Mouse (Mus musculus) kidney, adult 10 weeks (tissue): ENCODE results near the gene Lhx6. TPM values are rescaled to one million over a fixed set of nuclear protein-coding genes. Genes with fewer than 3 reads are reported as not detected.

ENCODE experiments used
- polyA plus RNA-seq: library from polyadenylated mRNA; stranded (reverse); fragments of 350-450 nt; fragmentation: Illumina TruSeq; extraction: RNeasy Lipid Tissue Mini Kit (QIAGEN cat#74804); gene quantifications from one replicate; pipeline ENCODE4 v1.2.3, GENCODE M21; 2014; ENCODE audit warnings: low read depth, low replicate concordance

The Lhx6 gene
- polyA plus RNA-seq, result not detected

DNA sequence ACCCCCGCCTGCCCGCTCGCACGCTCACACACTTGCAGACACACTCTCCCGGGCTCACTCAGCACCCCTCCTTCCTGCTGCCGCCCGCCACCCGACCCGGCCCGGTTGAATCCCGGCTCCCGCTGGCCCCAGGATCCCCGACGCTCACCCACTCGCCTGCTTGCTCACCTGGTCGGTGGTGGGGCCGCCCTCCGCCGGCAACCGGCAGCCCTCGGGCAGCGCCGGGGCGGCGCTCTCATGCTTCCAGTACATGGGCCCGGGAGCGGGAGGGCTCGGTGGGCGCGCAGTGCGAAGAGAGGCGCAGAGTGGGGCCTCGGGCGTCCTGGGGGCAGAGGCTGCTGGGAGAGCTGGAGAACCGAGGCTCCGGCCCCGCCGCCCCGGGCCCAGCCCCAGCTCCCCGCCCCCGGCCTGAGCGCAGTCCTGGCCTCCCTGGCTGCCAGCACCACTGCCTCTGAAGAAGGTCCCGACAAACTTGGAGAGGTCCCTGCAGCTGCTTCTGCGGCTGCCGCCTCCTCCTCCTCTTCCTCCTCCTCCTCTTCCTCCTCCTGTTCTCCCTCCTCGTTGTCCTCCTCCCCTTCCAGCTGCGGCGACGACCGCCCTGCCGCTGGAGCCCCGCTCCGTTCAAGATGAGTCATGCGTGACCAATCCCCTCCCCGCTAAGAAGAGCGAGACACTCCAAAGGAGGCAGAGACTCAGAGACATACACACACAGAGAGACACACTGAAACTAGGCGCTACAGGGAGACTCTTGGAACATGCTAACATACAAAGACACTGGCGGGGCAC is at the start of gene Lhx6:
Gene Lhx6 (minus strand): TSS at position 453 of the 786 bp plus-strand sequence.

DNA sequence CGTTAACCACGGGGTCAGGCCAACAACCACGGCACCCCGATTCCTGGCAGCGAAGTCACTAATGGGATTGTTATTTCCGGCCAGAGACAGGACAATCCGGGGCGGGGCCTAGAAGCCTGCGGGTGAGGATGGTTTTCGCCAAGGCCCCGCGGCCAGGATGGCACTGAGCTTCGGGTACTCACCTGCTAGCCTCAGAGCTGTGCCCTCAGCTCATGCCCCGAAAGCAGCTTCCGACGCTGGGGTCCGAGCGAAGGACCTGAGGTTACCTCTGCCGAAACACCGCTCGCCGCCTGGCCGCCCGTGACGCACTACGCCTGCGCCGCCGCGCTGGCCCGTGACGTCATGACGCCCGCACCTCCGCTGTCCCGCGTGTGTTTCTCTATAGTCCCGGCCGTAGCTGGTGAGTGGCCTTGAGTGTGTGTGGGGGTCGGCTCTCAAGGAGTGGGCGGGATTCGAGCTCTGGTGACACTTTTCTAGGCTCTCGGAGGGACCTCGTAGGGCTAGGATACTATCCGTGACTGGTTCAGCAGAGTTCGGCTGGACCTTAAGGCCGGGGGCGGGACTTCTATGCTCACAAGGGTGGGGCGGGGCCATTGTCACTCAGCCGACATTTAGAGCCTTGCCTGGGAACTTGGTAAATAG is 31.2 kb upstream of the Lhx6 start, which contains the start of the genes Mrrf and Rbm18:
Gene Mrrf (plus strand): TSS at position 90 of the 642 bp plus-strand sequence.
Gene Rbm18 (minus strand): TSS at position 474 of the 642 bp plus-strand sequence.

DNA sequence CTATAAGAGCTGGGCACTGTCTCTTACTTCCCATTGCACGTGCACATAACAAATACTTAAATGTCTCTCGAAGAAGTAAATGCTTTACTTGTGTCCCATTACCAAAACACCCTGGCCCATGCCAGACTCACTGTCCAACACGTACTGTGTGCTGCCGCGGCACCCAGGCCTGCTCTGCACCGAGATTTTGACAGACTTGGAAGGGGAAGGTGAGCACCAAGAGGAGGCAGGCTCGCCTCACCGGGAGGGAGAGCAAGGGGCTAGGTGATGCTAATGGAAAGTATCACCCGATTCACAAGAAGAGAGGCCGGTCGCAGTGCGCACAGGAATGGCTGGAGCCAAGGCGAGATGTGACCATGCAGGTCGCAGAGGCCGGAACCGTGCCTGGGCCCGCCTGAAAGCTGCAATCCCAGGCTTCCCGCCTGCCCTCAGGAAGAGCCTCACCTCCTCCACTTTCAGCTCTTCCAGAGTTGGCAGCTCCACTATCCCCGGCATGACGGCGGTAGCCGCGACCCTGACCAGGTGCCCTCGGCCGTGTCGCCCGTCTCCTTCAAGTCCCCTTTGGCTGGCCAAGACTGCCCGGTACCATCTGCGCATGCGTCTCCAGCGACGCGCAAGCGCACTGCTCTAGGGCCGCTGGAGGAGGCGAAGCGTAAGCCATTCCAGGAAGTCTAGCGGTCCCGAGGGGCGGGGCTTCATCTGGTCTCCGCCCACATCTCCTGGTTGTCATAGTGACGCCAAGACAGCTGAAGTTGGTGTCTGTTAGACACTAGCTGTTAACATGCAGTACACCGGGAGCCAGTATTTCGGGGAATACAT is 56.3 kb downstream of the Lhx6 start, which contains the start of the genes Ndufa8 and Morn5:
Gene Ndufa8 (minus strand): TSS at position 659 of the 819 bp plus-strand sequence.
Gene Morn5 (plus strand): TSS at position 711 of the 819 bp plus-strand sequence.

Other genes with a start within 250 kb of the Lhx6 start
- not detected for gene Ttll11, start 125.5 kb downstream of the Lhx6 start, polyA plus RNA-seq
- 4.9 TPM for gene Ndufa8, start 56.0 kb downstream of the Lhx6 start, polyA plus RNA-seq
- not detected for gene Morn5, start 56.0 kb downstream of the Lhx6 start, polyA plus RNA-seq
- gene Mrrf, start 31.0 kb upstream of the Lhx6 start, polyA plus RNA-seq, result 37.2 TPM
- gene Rbm18, start 31.4 kb upstream of the Lhx6 start, polyA plus RNA-seq, result 56.5 TPM
- gene Ptgs1, start 125.0 kb upstream of the Lhx6 start, polyA plus RNA-seq, result 15.4 TPM